In genomic region chr3:131943436-131943835, GRCm38 (mm10) we compare ENCODE assay signal across 15 mouse cellular contexts.
"Had no signal": no experiment of that assay in that cellular context is flagged by ENCODE, and none has a peak within 500 bp of the region (broad histone marks: within the 10 kb centered on the region; RNA-seq: fewer than 3 reads in every experiment).

No protein-coding gene starts in this region.

- H3K9me3 ChIP-seq: midbrain, embryonic 13.5 days; midbrain, embryonic 15.5 days; neural tube, embryonic 12.5 days had no signal

- DNase-seq: lung, adult 18-20 months; lung, embryonic 14.5 days; lung, postnatal 10 days; lung, postnatal 36 days; right cerebral cortex, postnatal 14 days; spleen, adult 18-20 months; thymus, adult 18-20 months; thymus, postnatal 14 days; thymus, postnatal 36 days had no signal

- H3K27me3 ChIP-seq: megakaryocyte, embryonic 14.5 days; midbrain, embryonic 13.5 days; midbrain, embryonic 15.5 days; neural tube, embryonic 12.5 days had no signal

- H3K4me1 ChIP-seq: megakaryocyte, embryonic 14.5 days; midbrain, embryonic 13.5 days; midbrain, embryonic 15.5 days; neural tube, embryonic 12.5 days had no signal

- H3K9ac ChIP-seq: lung, embryonic 14.5 days; midbrain, embryonic 13.5 days; midbrain, embryonic 15.5 days; neural tube, embryonic 12.5 days had no signal

- H3K27ac ChIP-seq: macrophage; midbrain, embryonic 13.5 days; midbrain, embryonic 15.5 days; neural tube, embryonic 12.5 days had no signal

- H3K4me3 ChIP-seq: megakaryocyte, embryonic 14.5 days; midbrain, embryonic 13.5 days; midbrain, embryonic 15.5 days; neural tube, embryonic 12.5 days had no signal

- H3K36me3 ChIP-seq: midbrain, embryonic 13.5 days; midbrain, embryonic 15.5 days; neural tube, embryonic 12.5 days had no signal

- ATAC-seq: midbrain, embryonic 13.5 days; midbrain, embryonic 15.5 days had no signal

- H3K4me2 ChIP-seq: lung, embryonic 14.5 days; midbrain, embryonic 11.5 days; midbrain, embryonic 13.5 days; midbrain, embryonic 15.5 days; neural tube, embryonic 12.5 days had no signal
